Mouse (Mus musculus) heart, postnatal 25 days (tissue): ENCODE measurements around the gene Nr5a1. TPM values are rescaled to one million over a fixed set of nuclear protein-coding genes. Genes with fewer than 3 reads are reported as not detected.

Experiments used
- DNase-seq: peaks from one replicate; pipeline ENCODE4 v3.0.0; 2022; ENCODE audit warnings: low spot score
- intact Hi-C: fragments of 180-260 bp; cut with DNase I; formaldehyde crosslinking; loops from one replicate; pipeline ENCODE4 v1.15.1; 2025
- total RNA-seq, 2 experiments: library from RNA; stranded (reverse); gene quantifications; 2 replicates each; pipeline ENCODE4 v1.2.3; 2021

Gene Nr5a1
- total RNA-seq, 2 experiments from 2014 or later: not detected

GRCm38 (mm10) chr2:38658338-38658836, 56.0 kb downstream of the Nr5a1 start:
- intact Hi-C loops: loop anchor here (1.0 to 5.0 kb wide), 3 partner anchors 14 to 841 kb away; partner anchors contain the start of gene Psmb7
- DNase-seq: peak; percentile 57

GRCm38 (mm10) chr2:38653694-38654093, 60.6 kb downstream of the Nr5a1 start:
- intact Hi-C loops: no loop called here
- no peak for DNase-seq

- no peak for DNase-seq
- intact Hi-C loops: no loop called here
Measured at GRCm38 (mm10) chr2:38653293-38653619, 61.1 kb downstream of the Nr5a1 start.

- DNase-seq: peak; percentile 22
- intact Hi-C loops: no loop called here
Measured at GRCm38 (mm10) chr2:38652565-38653292, 61.6 kb downstream of the Nr5a1 start.

GRCm38 (mm10) chr2:38652098-38652497, 62.2 kb downstream of the Nr5a1 start:
- DNase-seq: no peak
- intact Hi-C loops: no loop called here

GRCm38 (mm10) chr2:38650340-38650739, 64.0 kb downstream of the Nr5a1 start:
- intact Hi-C loops: no loop called here
- DNase-seq: no peak

GRCm38 (mm10) chr2:38647661-38648060, 66.7 kb downstream of the Nr5a1 start:
- intact Hi-C loops: loop anchor here (10.0 kb wide), 2 partner anchors 357 to 363 kb away; partner anchors contain the start of genes Arpc5l, Dennd1a and Rpl35
- DNase-seq: no peak

- intact Hi-C loops: loop anchor here (10.0 kb wide), 2 partner anchors 358 to 362 kb away; partner anchors contain the start of genes Arpc5l, Dennd1a and Rpl35
- no peak for DNase-seq
Measured at GRCm38 (mm10) chr2:38647201-38647606, 67.1 kb downstream of the Nr5a1 start.

- peak; percentile 27 for DNase-seq
- intact Hi-C loops: loop anchor here (2.0 to 10.0 kb wide), 3 partner anchors 13 to 361 kb away; partner anchors contain the start of genes Arpc5l, Dennd1a and Rpl35
Measured at GRCm38 (mm10) chr2:38645936-38646335, 68.4 kb downstream of the Nr5a1 start.

- intact Hi-C loops: loop anchor here (2.0 to 10.0 kb wide), 3 partner anchors 15 to 361 kb away; partner anchors contain the start of genes Arpc5l, Dennd1a and Rpl35
- peak; percentile 73 for DNase-seq
Measured at GRCm38 (mm10) chr2:38643625-38644427, 70.5 kb downstream of the Nr5a1 start, which contains the start of gene Psmb7. Gene Psmb7, minus strand, starts transcription at chr2:38644087.

Other genes starting within 250 kb of the Nr5a1 start
- gene Nek6, start 202.9 kb downstream of the Nr5a1 start, total RNA-seq: 1 to 10 TPM; 3.4 to 4.3 TPM
- gene Psmb7, start 70.5 kb downstream of the Nr5a1 start, total RNA-seq: 100 to 1,000 TPM; 250 to 253 TPM
- 1 to 10 TPM; 1.1 TPM for gene Nr6a1, start 213.1 kb upstream of the Nr5a1 start, total RNA-seq
- 1 to 10 TPM; 5.2 to 6.3 TPM for gene Olfml2a, start 217.4 kb upstream of the Nr5a1 start, total RNA-seq